Comparison of ENCODE assay signal across 8 mouse cellular contexts in the genomic region with DNA sequence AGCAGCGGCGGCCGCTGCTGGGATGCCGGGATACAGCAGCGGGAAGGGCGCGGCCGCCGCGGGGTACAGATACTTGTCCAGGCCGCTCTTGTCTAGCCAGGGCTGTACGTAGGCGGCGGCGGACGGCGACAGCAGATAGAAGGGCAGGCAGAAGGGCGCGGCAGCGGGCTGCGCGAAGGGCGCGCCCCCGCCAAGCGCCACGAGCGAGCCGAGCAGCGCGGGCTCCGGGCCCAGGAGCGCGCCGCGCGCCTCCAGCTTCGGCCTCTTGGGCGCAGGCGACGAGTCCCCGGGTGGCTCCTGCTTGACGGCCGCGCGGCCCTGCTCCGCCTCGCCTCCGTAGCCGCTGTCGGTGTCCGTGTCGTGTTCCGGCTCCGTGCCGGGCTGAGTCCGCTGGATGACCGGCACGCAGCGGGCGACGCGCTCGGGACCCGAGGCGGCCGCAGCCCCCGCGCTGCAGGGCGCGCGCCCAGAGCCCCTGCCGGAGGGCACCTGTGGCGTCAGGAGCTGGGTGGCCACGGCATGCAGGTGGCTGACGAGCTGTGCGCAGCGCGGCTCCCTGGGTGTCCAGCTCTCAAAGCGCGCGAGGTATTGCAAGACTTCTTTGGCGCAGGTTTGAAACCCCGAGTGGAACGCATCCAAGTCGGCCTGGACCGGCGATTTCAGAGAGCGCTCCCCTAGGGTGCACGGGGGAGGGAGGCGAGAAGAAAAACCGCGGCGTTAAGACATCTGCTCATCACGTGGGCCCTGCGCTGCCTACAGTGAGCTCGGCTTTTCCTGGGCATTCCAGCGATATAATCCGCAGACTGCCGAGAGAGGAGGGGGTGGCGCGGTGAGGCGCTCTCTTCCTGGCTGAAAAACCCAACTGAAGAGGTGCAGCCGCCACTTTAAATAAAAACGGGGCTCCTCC. TPM values are rescaled to one million over a fixed set of nuclear protein-coding genes. Genes with fewer than 3 reads are reported as not detected.
A peak's percentile ranks its signal among the peaks of the same experiment; 100 is the strongest.
DNase-seq lines count a peak whose midpoint lies in the region; ATAC-seq lines count a peak whose summit lies in the region.

No protein-coding gene starts in this region.

- peak; percentile 57 for ATAC-seq in embryonic facial prominence, embryonic 12.5 days (ENCODE audit: insufficient number of reproducible peaks, insufficient read depth, low FRiP score, low TSS enrichment)
- ATAC-seq in limb, embryonic 13.5 days (ENCODE audit: low FRiP score, low read depth): peak; percentile 52; the same call in 1 of the 2 replicates
- peak; percentile 52 for ATAC-seq in midbrain, embryonic 16.5 days

- WGBS in embryonic facial prominence, embryonic 12.5 days: under 1% methylated on average over 94 of the region's 105 CpGs
- under 1% methylated on average over 92 of the region's 105 CpGs for WGBS in limb, embryonic 13.5 days
- WGBS in midbrain, embryonic 16.5 days: under 1% methylated on average over 104 of the region's 105 CpGs

- no peak overlapping the region; the same call in 1 of the 2 replicates for H3K27ac ChIP-seq in embryonic facial prominence, embryonic 12.5 days
- no peak overlapping the region for H3K27ac ChIP-seq in limb, embryonic 13.5 days
- H3K27ac ChIP-seq in midbrain, embryonic 16.5 days (ENCODE audit: low read length): peak overlapping the region; percentile 73

- peaks cover 37% of the 10 kb centered on the region for H3K27me3 ChIP-seq in embryonic facial prominence, embryonic 12.5 days
- peaks cover 47% of the 10 kb centered on the region for H3K27me3 ChIP-seq in limb, embryonic 13.5 days
- peaks cover 3% of the 10 kb centered on the region; the same call in 1 of the 2 replicates for H3K27me3 ChIP-seq in midbrain, embryonic 16.5 days (ENCODE audit: control insufficient read depth, insufficient read depth, low read depth, low read length)
- H3K27me3 ChIP-seq in splenic B cell, adult 2 months (ENCODE audit: control insufficient read depth, insufficient read depth, low read length, poor library complexity, severe bottlenecking): no peaks in the 10 kb centered on the region

- peak; percentile 97 for DNase-seq in 3134 (ENCODE audit: extremely low read depth, insufficient read length, low spot score)
- peak; percentile 84 for DNase-seq in adrenal gland, postnatal 14 days
- DNase-seq in heart, adult 8-10 months (ENCODE audit: low spot score): peak; percentile 59
- DNase-seq in kidney, adult 9 months: peak; percentile 58
- DNase-seq in splenic B cell, adult 2 months (ENCODE audit: low read depth, low spot score): peak; percentile 62

- H3K9me3 ChIP-seq in embryonic facial prominence, embryonic 12.5 days: no peaks in the 10 kb centered on the region
- no peaks in the 10 kb centered on the region for H3K9me3 ChIP-seq in limb, embryonic 13.5 days
- no peaks in the 10 kb centered on the region for H3K9me3 ChIP-seq in midbrain, embryonic 16.5 days (replicated peaks; ENCODE audit: control insufficient read depth, low read length, poor library complexity, severe bottlenecking)

- H3K36me3 ChIP-seq in embryonic facial prominence, embryonic 12.5 days: no peaks in the 10 kb centered on the region
- H3K36me3 ChIP-seq in limb, embryonic 13.5 days: no peaks in the 10 kb centered on the region
- no peaks in the 10 kb centered on the region for H3K36me3 ChIP-seq in midbrain, embryonic 16.5 days (ENCODE audit: control insufficient read depth, insufficient read depth, low read length)
- H3K36me3 ChIP-seq in splenic B cell, adult 2 months (ENCODE audit: control insufficient read depth, insufficient read depth, low read length, poor library complexity, severe bottlenecking): no peaks in the 10 kb centered on the region

- peak overlapping the region; percentile 97 for H3K4me2 ChIP-seq in embryonic facial prominence, embryonic 12.5 days (replicated peaks)
- H3K4me2 ChIP-seq in limb, embryonic 13.5 days (replicated peaks): peak overlapping the region; percentile 100
- peak overlapping the region; percentile 100 for H3K4me2 ChIP-seq in midbrain, embryonic 16.5 days (ENCODE audit: low read length)

- peak overlapping the region; percentile 51 for H3K9ac ChIP-seq in embryonic facial prominence, embryonic 12.5 days
- peak overlapping the region; percentile 76 for H3K9ac ChIP-seq in limb, embryonic 13.5 days
- H3K9ac ChIP-seq in midbrain, embryonic 16.5 days (ENCODE audit: low read depth, low read length): peak overlapping the region; percentile 92

- H3K4me1 ChIP-seq in embryonic facial prominence, embryonic 12.5 days: peaks cover 24% of the 10 kb centered on the region
- H3K4me1 ChIP-seq in limb, embryonic 13.5 days: peaks cover 34% of the 10 kb centered on the region
- H3K4me1 ChIP-seq in midbrain, embryonic 16.5 days (ENCODE audit: control insufficient read depth, insufficient read depth, low read length): peaks cover 21% of the 10 kb centered on the region

- peak overlapping the region; percentile 60 for H3K4me3 ChIP-seq in embryonic facial prominence, embryonic 12.5 days
- peak overlapping the region; percentile 69 for H3K4me3 ChIP-seq in limb, embryonic 13.5 days
- peak overlapping the region; percentile 81 for H3K4me3 ChIP-seq in midbrain, embryonic 16.5 days (ENCODE audit: low read depth, low read length)

RNA-seq across cellular contexts. Expression of a gene that starts 2.0 kb away (rescaled TPM):
- 4.5 and 4.6 TPM in 2 replicates for total RNA-seq in adrenal gland, postnatal 14 days (2021)
- 1.9 and 2.6 TPM in 2 replicates for polyA plus RNA-seq in embryonic facial prominence, embryonic 12.5 days (2016; fragmentation: Nextera tagmentation; extraction: Ambion mirVana)
- 10 to 100 TPM; 27.4 to 57.3 (median 35.1) TPM for total RNA-seq in heart, adult 8-10 months (2022)
- polyA plus RNA-seq in limb, embryonic 13.5 days (2015; fragmentation: Nextera tagmentation; extraction: Ambion mirVana): 2.7 and 2.9 TPM in 2 replicates
- polyA plus RNA-seq in midbrain, embryonic 16.5 days (2015; fragmentation: Nextera tagmentation; extraction: Ambion mirVana): 8.9 and 9.7 TPM in 2 replicates
